Mouse (Mus musculus): Measurements from ENCODE around the gene Lhfpl2. TPM values are rescaled to one million over a fixed set of nuclear protein-coding genes. Genes with fewer than 3 reads are reported as not detected.

Lhfpl2 gene
- polyA plus RNA-seq, 1 experiment = 17.1 TPM

GRCm38 (mm10) chr13:94094625-94095024 lies 37.0 kb downstream of the Lhfpl2 start:
- no peak for DNase-seq (ENCODE audit: extremely low spot score in 1 of 2, low spot score in 1 of 2)

- no peak for DNase-seq (ENCODE audit: extremely low spot score in 1 of 2, low spot score in 1 of 2)
These were observed 37.6 kb downstream of the Lhfpl2 start for GRCm38 (mm10) chr13:94095202-94095601.

GRCm38 (mm10) chr13:94097667-94098066 lies 40.1 kb downstream of the Lhfpl2 start:
- DNase-seq (ENCODE audit: extremely low spot score in 1 of 2, low spot score in 1 of 2) = no peak

GRCm38 (mm10) chr13:94098369-94099084 lies 40.9 kb downstream of the Lhfpl2 start:
- peak in 1 of 2 experiments; percentile 37 for DNase-seq (ENCODE audit: extremely low spot score in 1 of 2, low spot score in 1 of 2)

- no peak for DNase-seq (ENCODE audit: extremely low spot score in 1 of 2, low spot score in 1 of 2)
These were observed 41.5 kb downstream of the Lhfpl2 start for GRCm38 (mm10) chr13:94099087-94099486.

GRCm38 (mm10) chr13:94100361-94100760 lies 42.8 kb downstream of the Lhfpl2 start:
- DNase-seq (ENCODE audit: extremely low spot score in 1 of 2, low spot score in 1 of 2) = no peak

- no peak for DNase-seq (ENCODE audit: extremely low spot score in 1 of 2, low spot score in 1 of 2)
These were observed 43.5 kb downstream of the Lhfpl2 start for GRCm38 (mm10) chr13:94101020-94101571.

GRCm38 (mm10) chr13:94104866-94105475 lies 47.4 kb downstream of the Lhfpl2 start:
- no peak for DNase-seq (ENCODE audit: extremely low spot score in 1 of 2, low spot score in 1 of 2)

- DNase-seq (ENCODE audit: extremely low spot score in 1 of 2, low spot score in 1 of 2) = no peak
These were observed 48.8 kb downstream of the Lhfpl2 start for GRCm38 (mm10) chr13:94106431-94106830.

GRCm38 (mm10) chr13:94106983-94107382 lies 49.4 kb downstream of the Lhfpl2 start:
- DNase-seq (ENCODE audit: extremely low spot score in 1 of 2, low spot score in 1 of 2) = peak; percentile 47 to 56

GRCm38 (mm10) chr13:94110556-94110955 lies 53.0 kb downstream of the Lhfpl2 start:
- no peak for DNase-seq (ENCODE audit: extremely low spot score in 1 of 2, low spot score in 1 of 2)

GRCm38 (mm10) chr13:94115476-94115875 lies 57.9 kb downstream of the Lhfpl2 start:
- peak in 1 of 2 experiments; percentile 25 for DNase-seq (ENCODE audit: extremely low spot score in 1 of 2, low spot score in 1 of 2)

- DNase-seq (ENCODE audit: extremely low spot score in 1 of 2, low spot score in 1 of 2) = peak; percentile 58 to 66
These were observed 59.3 kb downstream of the Lhfpl2 start for GRCm38 (mm10) chr13:94116705-94117410.

- no peak for DNase-seq (ENCODE audit: extremely low spot score in 1 of 2, low spot score in 1 of 2)
These were observed 59.9 kb downstream of the Lhfpl2 start for GRCm38 (mm10) chr13:94117522-94117921.

GRCm38 (mm10) chr13:94118091-94118490 lies 60.5 kb downstream of the Lhfpl2 start:
- DNase-seq (ENCODE audit: extremely low spot score in 1 of 2, low spot score in 1 of 2) = no peak

GRCm38 (mm10) chr13:94119309-94119708 lies 61.7 kb downstream of the Lhfpl2 start:
- no peak for DNase-seq (ENCODE audit: extremely low spot score in 1 of 2, low spot score in 1 of 2)

- no peak for DNase-seq (ENCODE audit: extremely low spot score in 1 of 2, low spot score in 1 of 2)
These were observed 65.4 kb downstream of the Lhfpl2 start for GRCm38 (mm10) chr13:94122703-94123592.

- DNase-seq (ENCODE audit: extremely low spot score in 1 of 2, low spot score in 1 of 2) = no peak
These were observed 72.8 kb downstream of the Lhfpl2 start for GRCm38 (mm10) chr13:94130394-94130793.

- DNase-seq (ENCODE audit: extremely low spot score in 1 of 2, low spot score in 1 of 2) = no peak
These were observed 73.5 kb downstream of the Lhfpl2 start for GRCm38 (mm10) chr13:94131135-94131534.

Data from frontal cortex, adult 2 months (tissue).